Mouse (Mus musculus) small intestine, adult 2 months (tissue): ENCODE results near the gene Vmo1.

Experiments used
- CTCF ChIP-seq: fragments of 200-500 bp; IDR thresholded peaks from 2 replicates; pipeline ENCODE4 v1.5.1; 2012; ENCODE audit warnings: low read depth, mild to moderate bottlenecking, control low read depth, inconsistent platforms, low read length, moderate library complexity, mixed read lengths; ENCODE audit not compliant: insufficient replicate concordance, insufficient read length; ENCODE audit errors: extremely low read depth
- POLR2A ChIP-seq: fragments of 200-500 bp; IDR thresholded peaks from 2 replicates; pipeline ENCODE4 v1.6.1; 2012; ENCODE audit warnings: low read depth, mild to moderate bottlenecking, control low read depth, inconsistent platforms, low read length, moderate library complexity

- TF ChIP-seq POLR2A: no peak
- TF ChIP-seq CTCF: peak; percentile 48; the same call in 1 of the 2 replicates
Measured at GRCm38 (mm10) chr11:70506385-70506784, 8.0 kb downstream of the Vmo1 start.
